Mouse (Mus musculus): ENCODE data around the gene Ikzf1.

DNA sequence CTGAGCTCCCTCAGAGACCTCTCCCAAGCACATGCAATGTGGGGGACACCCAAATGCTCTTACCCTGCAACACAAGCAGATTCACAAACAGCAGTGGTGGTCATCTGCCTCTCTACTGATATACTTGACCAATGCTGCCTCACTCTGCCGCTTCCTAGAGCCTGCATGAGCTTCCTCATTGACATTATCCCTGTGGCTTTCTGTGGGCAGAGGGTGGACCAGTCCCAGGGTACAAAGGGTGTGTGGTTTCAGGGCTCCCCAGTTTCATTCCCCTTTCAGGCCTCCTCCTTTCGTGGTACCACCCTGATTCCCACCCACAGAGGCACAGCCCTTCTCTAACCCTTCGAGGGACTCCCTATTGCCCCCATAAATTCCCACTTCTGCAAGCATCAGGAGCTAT, 92.4 kb downstream of the Ikzf1 start:
- TF ChIP-seq POLR2A (IDR thresholded peaks at IDR 0.05; ENCODE audit: control insufficient read depth, extremely low read depth, insufficient read depth, low read length, poor library complexity) (no peak), CTCF (IDR thresholded peaks at IDR 0.05; ENCODE audit: borderline replicate concordance, control insufficient read depth, extremely low read depth, insufficient read depth, low read length, poor library complexity) (no peak)
